Mouse (Mus musculus) cortical plate, adult 2 months (tissue): ENCODE data around the gene Stx12.

ENCODE experiments used
- CTCF ChIP-seq: fragments of 200-500 bp; IDR thresholded peaks from 2 replicates; pipeline ENCODE4 v1.5.1; 2011; ENCODE audit warnings: mild to moderate bottlenecking, control low read depth, low read length; ENCODE audit not compliant: insufficient read depth; ENCODE audit errors: extremely low read depth
- POLR2A ChIP-seq: fragments of 200-500 bp; IDR thresholded peaks from 2 replicates; pipeline ENCODE4 v1.6.1; 2011; ENCODE audit warnings: mild to moderate bottlenecking, low read length, control low read depth; ENCODE audit not compliant: insufficient read depth; ENCODE audit errors: extremely low read depth

- TF ChIP-seq CTCF (no peak), POLR2A (no peak; the same call in 1 of the 2 replicates)
Measured at GRCm38 (mm10) chr4:132842281-132842906, 41.9 kb downstream of the Stx12 start.
